Mouse (Mus musculus) midbrain, embryonic 15.5 days (tissue): ENCODE results near the gene Atp6v1g2. TPM values are rescaled to one million over a fixed set of nuclear protein-coding genes. Genes with fewer than 3 reads are reported as not detected.
A peak's percentile ranks its signal among the peaks of the same experiment; 100 is the strongest.

Experiments used
- ATAC-seq: fragments of 200-750 bp; cut with Nextera tagmentation; replicated peaks from 2 replicates; pipeline ENCODE4 v1.8.0; 2017; ENCODE audit warnings: moderate TSS enrichment
- H3K27ac ChIP-seq: fragments of 300-500 bp; sonication (generic); 2 replicates; pipeline ENCODE4 v1.5.1; 2015; ENCODE audit warnings: mild to moderate bottlenecking, inconsistent platforms
- H3K27me3 ChIP-seq: fragments of 300-500 bp; sonication (generic); replicated peaks from 2 replicates; pipeline ENCODE4 v1.6.1; 2015; ENCODE audit warnings: inconsistent platforms
- H3K36me3 ChIP-seq: fragments of 300-500 bp; sonication (generic); replicated peaks from 2 replicates; pipeline ENCODE4 v1.6.1; 2015; ENCODE audit warnings: inconsistent platforms
- H3K4me1 ChIP-seq: fragments of 300-500 bp; sonication (generic); 2 replicates; pipeline ENCODE4 v1.6.1; 2015; ENCODE audit warnings: inconsistent platforms
- H3K4me2 ChIP-seq: fragments of 300-500 bp; sonication (generic); 2 replicates; pipeline ENCODE4 v1.6.1; 2015; ENCODE audit warnings: inconsistent platforms, mild to moderate bottlenecking, moderate library complexity
- H3K4me3 ChIP-seq: fragments of 300-500 bp; sonication (generic); 2 replicates; pipeline ENCODE4 v1.5.1; 2015; ENCODE audit warnings: mild to moderate bottlenecking, inconsistent platforms
- H3K9ac ChIP-seq: fragments of 300-500 bp; sonication (generic); 2 replicates; pipeline ENCODE4 v1.6.1; 2015; ENCODE audit warnings: mild to moderate bottlenecking, inconsistent platforms
- H3K9me3 ChIP-seq: fragments of 300-500 bp; sonication (generic); 2 replicates; pipeline ENCODE4 v1.6.1; 2016; ENCODE audit warnings: inconsistent platforms
- WGBS: fragments of 180-500 bp; shearing (Covaris S2); methylation state at CpG from one replicate; pipeline ENCODE4 v1.1.7; 2015; ENCODE audit warnings: mixed read lengths; 5-methylcytosine and 5-hydroxymethylcytosine counted together
- polyA plus RNA-seq: library from polyadenylated mRNA; unstranded; fragments of >200 nt; fragmentation: Nextera tagmentation; extraction: Ambion mirVana; gene quantifications from 2 replicates; pipeline ENCODE4 v1.2.1, GENCODE M21; 2015

The Atp6v1g2 gene
- polyA plus RNA-seq, 1 experiment from 2014 or later: 100 TPM

DNA sequence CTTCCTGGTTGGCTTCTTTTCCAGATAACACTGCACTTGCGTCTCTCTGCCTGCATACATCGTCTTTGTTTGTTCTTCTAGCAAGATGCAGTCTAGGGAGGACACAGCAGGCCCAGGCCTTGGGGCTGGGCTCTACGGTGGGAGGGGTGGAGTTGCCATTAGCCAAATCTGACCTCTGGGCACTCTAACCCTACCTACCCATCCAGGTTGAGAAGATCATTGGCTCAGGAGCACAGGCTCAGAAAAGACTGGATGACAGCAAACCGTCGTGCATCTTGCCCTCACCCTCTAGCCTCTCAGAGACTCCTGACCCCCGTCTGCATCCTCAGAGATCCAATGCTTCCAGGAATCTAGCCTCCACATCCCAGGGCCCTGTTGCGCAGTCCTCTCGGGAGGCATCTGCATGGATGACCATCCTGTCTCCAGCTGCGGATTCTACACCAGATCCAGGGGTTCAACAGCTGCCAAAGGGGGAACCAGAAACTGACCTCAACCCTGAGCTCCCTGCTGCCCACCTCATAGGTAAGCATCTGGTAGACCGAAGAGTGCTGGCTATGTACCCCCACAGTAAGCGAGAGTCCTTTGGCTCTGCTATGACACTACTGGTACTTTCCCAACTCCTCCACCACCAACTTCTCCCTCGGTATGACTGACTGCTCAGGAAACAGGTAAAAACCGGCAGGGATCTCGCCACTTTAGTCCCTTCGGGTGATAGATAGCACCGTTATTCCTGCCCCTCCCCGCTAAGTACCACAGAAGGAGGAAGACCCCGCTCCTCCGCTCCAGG, 38.4 kb upstream of the Atp6v1g2 start:
- no peak overlapping the region for H3K27ac ChIP-seq
- H3K4me1 ChIP-seq: peaks cover 11% of the 10 kb centered on the region
- H3K4me2 ChIP-seq: peak overlapping the region; percentile 68
- H3K36me3 ChIP-seq: no peaks in the 10 kb centered on the region
- peaks cover 32% of the 10 kb centered on the region for H3K27me3 ChIP-seq
- peak overlapping the region; percentile 39 for H3K4me3 ChIP-seq
- 0 out of 2 replicates have a peak overlapping the region, but pooled peaks have one; percentile 31 for H3K9ac ChIP-seq
- no peak for ATAC-seq
- no peaks in the 10 kb centered on the region for H3K9me3 ChIP-seq
- 42% methylated on average over 19 of the region's 19 CpGs for WGBS

DNA sequence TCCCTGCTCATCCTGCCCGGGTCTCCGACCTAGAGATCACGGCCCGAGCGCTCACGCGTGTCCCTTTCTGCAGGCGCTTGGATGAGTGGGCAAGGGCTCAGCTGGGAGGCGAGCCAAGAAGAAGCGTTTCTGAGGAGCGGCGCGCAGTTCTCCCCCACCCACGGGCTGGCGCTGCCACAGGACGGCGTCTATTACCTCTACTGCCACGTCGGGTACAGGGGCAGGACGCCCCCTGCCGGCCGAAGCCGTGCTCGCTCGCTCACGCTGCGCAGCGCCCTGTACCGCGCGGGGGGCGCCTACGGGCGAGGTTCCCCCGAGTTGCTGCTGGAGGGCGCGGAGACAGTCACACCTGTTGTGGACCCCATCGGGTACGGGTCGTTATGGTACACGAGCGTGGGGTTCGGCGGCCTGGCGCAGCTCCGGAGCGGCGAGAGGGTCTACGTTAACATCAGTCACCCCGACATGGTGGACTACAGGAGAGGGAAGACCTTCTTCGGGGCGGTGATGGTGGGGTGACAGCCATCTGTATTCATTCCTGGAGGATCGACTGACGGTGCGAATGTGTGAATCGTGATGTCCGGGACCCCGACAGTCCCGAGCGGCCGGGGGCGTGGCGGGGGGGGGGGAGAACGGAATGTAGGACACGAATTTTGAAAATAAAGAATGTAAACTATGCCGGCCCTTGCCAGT, 37.7 kb upstream of the Atp6v1g2 start:
- Histone ChIP-seq H3K4me3 (peak overlapping the region; percentile 39), H3K4me2 (peak overlapping the region; percentile 68), H3K9me3 (no peaks in the 10 kb centered on the region), H3K9ac (peak overlapping the region; percentile 31), H3K27ac (no peak overlapping the region), H3K27me3 (peaks cover 36% of the 10 kb centered on the region), H3K36me3 (no peaks in the 10 kb centered on the region), H3K4me1 (peaks cover 11% of the 10 kb centered on the region)
- WGBS: 2% methylated on average over 66 of the region's 66 CpGs
- ATAC-seq: peak; percentile 79

DNA sequence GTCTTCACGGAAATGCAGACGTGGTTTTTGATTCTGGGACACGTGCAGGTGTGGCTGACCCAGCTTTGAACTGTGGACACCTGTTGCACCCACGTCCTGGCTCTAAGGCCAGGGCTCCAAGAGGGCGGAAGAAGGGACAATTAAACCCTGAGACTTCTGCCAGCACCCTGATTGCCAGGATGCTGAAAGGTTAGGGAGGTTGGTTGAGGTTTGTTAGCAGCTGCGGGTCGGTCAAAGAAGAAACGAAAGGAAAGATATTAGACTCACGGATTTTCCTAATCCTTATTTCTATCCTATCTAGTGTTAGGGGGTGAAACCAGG, 37.2 kb upstream of the Atp6v1g2 start:
- H3K9ac ChIP-seq: no peak overlapping the region
- no peak for ATAC-seq
- H3K4me3 ChIP-seq: peak overlapping the region; percentile 39
- no peak overlapping the region for H3K27ac ChIP-seq
- H3K9me3 ChIP-seq: no peaks in the 10 kb centered on the region
- H3K36me3 ChIP-seq: no peaks in the 10 kb centered on the region
- 41% methylated on average over 9 of the region's 9 CpGs for WGBS
- H3K4me2 ChIP-seq: peak overlapping the region; percentile 68
- H3K4me1 ChIP-seq: peaks cover 11% of the 10 kb centered on the region
- peaks cover 36% of the 10 kb centered on the region for H3K27me3 ChIP-seq

DNA sequence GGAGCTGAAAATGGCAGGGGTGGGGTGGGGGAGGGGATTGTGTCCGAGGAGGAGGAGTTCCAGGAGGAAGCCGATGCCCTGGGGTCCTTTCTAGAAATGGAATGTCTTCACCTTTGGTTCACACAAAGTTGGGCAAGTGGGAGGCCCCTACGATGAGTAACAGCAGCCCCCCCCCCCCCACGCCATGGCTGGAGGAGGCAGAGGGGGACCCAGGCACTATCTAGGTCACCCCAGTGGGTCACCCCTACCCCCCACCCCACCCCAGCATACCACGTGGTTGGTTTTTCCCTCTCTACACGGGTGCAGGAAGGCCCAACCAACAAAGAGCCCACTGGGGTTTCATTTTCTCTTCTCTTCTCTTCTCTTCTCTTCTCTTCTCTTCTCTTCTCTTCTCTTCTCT, 36.3 kb upstream of the Atp6v1g2 start:
- no peak overlapping the region for H3K4me2 ChIP-seq
- no peak overlapping the region for H3K27ac ChIP-seq
- H3K4me3 ChIP-seq: no peak overlapping the region
- no peaks in the 10 kb centered on the region for H3K9me3 ChIP-seq
- H3K36me3 ChIP-seq: no peaks in the 10 kb centered on the region
- no peak for ATAC-seq
- H3K9ac ChIP-seq: no peak overlapping the region
- 42% methylated on average over 6 of the region's 6 CpGs for WGBS
- H3K4me1 ChIP-seq: peaks cover 11% of the 10 kb centered on the region
- peaks cover 36% of the 10 kb centered on the region for H3K27me3 ChIP-seq

DNA sequence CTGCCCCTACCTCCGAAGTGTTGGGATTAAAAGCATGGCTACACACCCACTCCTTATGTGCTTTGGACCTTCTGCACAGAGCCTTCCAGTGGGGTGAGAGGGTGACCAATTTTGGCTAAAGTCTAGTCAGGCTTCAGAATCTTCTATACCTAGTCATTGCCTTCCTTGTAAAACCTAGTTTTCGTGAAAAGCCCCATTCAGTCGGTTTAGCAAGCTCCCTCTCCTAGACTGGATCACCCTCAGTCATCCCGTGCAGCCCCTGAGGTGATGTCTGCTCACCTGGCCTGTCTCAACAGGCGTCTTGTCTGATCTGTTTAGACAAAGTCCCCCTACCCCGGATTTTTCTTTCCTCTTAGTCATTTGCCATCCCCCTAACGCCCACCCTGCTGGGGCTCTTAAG, 35.4 kb upstream of the Atp6v1g2 start:
- Histone ChIP-seq H3K4me2 (no peak overlapping the region), H3K36me3 (no peaks in the 10 kb centered on the region), H3K4me1 (peaks cover 11% of the 10 kb centered on the region), H3K27ac (no peak overlapping the region), H3K4me3 (no peak overlapping the region), H3K27me3 (peaks cover 36% of the 10 kb centered on the region), H3K9me3 (no peaks in the 10 kb centered on the region), H3K9ac (no peak overlapping the region)
- WGBS: 69% methylated on average over 7 of the region's 7 CpGs
- no peak for ATAC-seq

DNA sequence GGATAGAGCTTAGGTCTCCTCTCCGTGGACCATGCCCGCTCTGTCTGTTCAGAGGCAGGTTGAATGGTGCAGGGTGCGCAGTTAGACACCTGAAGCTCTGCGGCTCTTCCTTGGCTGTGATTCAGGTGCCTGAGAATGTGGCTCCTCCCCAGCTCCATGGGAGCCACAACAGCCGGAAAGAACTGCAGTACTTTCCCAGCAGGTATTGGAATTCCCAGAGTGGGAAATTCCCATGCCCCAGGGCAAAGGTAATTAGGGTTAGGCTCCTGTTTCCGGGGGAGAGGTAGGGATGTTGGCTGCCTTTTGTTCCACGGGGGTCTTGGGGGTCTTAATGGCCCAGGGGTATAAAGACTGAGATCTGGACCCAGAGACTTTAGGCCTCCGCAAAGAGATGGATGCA, 34.5 kb upstream of the Atp6v1g2 start:
- H3K27ac ChIP-seq: no peak overlapping the region
- H3K9ac ChIP-seq: no peak overlapping the region
- H3K36me3 ChIP-seq: no peaks in the 10 kb centered on the region
- H3K4me2 ChIP-seq: no peak overlapping the region
- no peaks in the 10 kb centered on the region for H3K9me3 ChIP-seq
- peaks cover 11% of the 10 kb centered on the region for H3K4me1 ChIP-seq
- WGBS: 32% methylated on average over 8 of the region's 8 CpGs
- ATAC-seq: no peak
- H3K4me3 ChIP-seq: no peak overlapping the region
- peaks cover 36% of the 10 kb centered on the region for H3K27me3 ChIP-seq

DNA sequence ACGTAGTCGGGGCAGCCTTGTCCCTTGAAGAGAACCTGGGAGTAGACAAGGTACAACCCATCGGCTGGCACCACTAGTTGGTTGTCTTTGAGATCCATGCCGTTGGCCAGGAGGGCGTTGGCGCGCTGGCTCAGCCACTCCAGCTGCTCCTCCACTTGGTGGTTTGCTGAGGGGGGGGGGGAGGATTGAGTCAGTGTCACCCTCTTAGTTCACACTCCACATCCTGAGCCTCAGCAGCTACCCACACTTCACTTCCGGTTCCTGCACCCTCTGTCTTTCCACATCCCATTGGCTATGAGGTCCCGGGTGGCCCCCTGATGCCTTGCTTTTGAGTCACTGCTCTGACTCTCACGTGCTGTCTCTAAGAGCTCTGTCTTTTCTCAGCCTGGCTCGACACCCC, 33.1 kb upstream of the Atp6v1g2 start:
- Histone ChIP-seq H3K9ac (no peak overlapping the region), H3K4me3 (no peak overlapping the region), H3K36me3 (no peaks in the 10 kb centered on the region), H3K9me3 (no peaks in the 10 kb centered on the region), H3K27ac (no peak overlapping the region), H3K4me2 (no peak overlapping the region), H3K4me1 (peaks cover 8% of the 10 kb centered on the region), H3K27me3 (peaks cover 23% of the 10 kb centered on the region)
- no peak for ATAC-seq
- 87% methylated on average over 11 of the region's 11 CpGs for WGBS

DNA sequence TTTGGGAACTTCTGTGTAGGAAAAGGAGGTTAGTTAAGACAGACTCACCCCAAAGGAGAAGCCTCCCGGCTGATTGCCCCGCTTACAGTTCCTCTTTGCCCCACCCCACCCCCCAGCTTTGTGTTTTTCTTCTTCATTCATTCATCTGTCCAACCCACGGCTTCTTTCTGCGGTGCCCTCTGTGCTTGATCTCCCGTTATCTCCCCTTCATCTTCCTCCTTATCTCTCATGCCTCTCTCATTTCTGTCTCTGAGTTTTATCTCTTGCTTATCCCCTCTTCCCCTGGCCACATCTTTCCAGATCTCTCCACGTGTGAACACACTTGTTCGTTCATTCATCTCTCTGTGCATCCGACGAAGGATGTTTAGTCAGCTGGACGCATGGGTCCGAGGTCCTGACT, 32.3 kb upstream of the Atp6v1g2 start:
- Histone ChIP-seq H3K4me1 (peaks cover 1% of the 10 kb centered on the region; the same call in 1 of the 2 replicates), H3K27me3 (peaks cover 15% of the 10 kb centered on the region), H3K9ac (no peak overlapping the region), H3K9me3 (no peaks in the 10 kb centered on the region), H3K4me3 (no peak overlapping the region), H3K4me2 (no peak overlapping the region), H3K27ac (no peak overlapping the region), H3K36me3 (no peaks in the 10 kb centered on the region)
- no peak for ATAC-seq
- 81% methylated on average over 11 of the region's 11 CpGs for WGBS

DNA sequence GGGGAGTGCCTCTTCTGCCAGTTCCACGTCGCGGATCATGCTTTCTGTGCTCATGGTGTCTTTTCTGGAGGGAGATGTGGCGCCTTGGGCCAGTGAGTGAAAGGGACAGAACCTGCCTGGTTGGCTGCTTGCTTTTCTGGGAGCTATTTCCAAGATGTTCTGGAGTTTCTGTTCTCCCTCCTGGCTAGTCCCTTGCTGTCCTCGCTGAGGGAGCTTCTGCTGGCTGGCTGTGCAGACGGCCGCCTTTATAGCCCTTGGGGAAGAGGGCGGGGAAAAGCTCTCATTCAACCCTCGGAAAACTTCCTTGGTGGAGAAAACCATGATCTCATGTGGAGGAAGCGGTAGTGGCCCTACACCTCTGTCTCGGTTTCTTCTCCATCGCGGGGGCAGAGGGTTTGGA, 31.7 kb upstream of the Atp6v1g2 start, which contains the start of gene Tnf:
Tnf (minus strand) TSS at position 221 of the 400 bp plus-strand sequence.
- no peaks in the 10 kb centered on the region for H3K4me1 ChIP-seq
- peaks cover 9% of the 10 kb centered on the region for H3K27me3 ChIP-seq
- no peaks in the 10 kb centered on the region for H3K36me3 ChIP-seq
- WGBS: 54% methylated on average over 13 of the region's 13 CpGs
- no peak within 1 kb of the TSS for H3K4me3 ChIP-seq
- no peak within 1 kb of the TSS for H3K4me2 ChIP-seq
- ATAC-seq: no peak
- H3K9me3 ChIP-seq: no peaks in the 10 kb centered on the region
- H3K9ac ChIP-seq: no peak within 1 kb of the TSS
- no peak within 1 kb of the TSS for H3K27ac ChIP-seq

DNA sequence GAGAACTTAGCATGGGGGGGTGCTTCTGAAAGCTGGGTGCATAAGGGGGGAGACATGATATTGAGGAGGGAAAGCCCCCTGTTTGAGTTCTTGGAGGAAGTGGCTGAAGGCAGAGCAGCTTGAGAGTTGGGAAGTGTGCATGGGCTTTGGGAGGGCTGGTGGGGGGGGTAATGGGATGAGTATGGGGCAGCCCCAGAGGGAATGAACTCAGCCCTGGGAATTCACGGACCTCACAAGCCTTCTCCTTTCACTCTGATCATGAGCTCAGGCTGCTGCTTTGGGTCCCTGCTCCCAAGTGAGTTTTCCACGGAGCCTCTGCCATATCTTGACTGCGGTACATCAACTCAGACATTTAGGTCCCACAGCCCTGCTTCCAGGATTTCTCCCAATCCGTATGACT, 31.0 kb upstream of the Atp6v1g2 start:
- H3K9ac ChIP-seq: no peak overlapping the region
- no peak for ATAC-seq
- no peaks in the 10 kb centered on the region for H3K36me3 ChIP-seq
- H3K27me3 ChIP-seq: peaks cover 4% of the 10 kb centered on the region; the same call in 1 of the 2 replicates
- no peak overlapping the region for H3K4me2 ChIP-seq
- no peak overlapping the region for H3K4me3 ChIP-seq
- H3K9me3 ChIP-seq: no peaks in the 10 kb centered on the region
- no peaks in the 10 kb centered on the region for H3K4me1 ChIP-seq
- H3K27ac ChIP-seq: no peak overlapping the region
- 80% methylated on average over 4 of the region's 4 CpGs for WGBS

DNA sequence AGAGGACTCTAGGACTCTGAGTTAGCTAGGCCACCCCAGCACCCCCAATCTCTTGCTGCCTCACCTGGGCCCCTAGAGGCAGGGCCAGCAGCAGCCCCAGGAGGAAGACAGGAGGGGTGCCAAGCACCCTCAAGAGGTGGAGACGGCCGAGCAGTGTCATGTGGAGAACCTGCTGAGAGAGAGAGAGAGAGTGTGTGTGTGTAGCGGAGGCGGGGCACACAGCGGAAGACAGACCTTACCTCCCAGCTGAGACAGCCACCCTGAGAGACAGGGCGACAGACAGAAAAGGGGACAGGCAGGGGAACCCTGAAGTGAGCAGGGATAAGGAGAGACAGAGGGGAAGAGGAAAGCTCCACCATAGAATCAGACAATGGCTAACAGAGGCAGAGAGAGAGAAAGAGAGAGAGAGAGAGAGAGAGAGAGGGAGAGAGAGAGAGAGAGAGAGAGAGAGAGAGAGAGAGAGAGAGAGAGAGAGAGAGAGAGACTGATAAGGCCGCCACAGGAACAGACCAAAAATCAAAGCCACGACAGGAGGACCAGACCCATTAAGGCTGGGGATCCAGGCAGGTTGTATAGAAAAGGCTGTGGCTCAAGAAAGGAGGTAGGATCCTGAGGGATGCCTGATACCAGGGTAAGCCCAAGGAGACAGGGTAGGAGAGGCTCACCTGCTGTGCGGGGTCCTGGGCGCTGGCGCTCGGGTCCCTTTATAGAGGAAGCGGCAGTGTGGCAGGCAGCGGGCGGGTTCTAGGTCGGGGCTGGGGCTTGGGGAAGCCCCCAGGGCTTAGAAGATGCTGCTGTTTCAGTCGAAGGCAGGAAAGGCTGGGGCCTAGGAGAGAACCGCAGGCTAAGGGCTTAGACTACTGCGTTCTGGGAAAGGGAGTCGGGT, 28.7 kb upstream of the Atp6v1g2 start, which contains the start of gene Lta:
Lta (minus strand) TSS at position 858 of the 886 bp plus-strand sequence.
- Histone ChIP-seq H3K4me3 (no peak within 1 kb of the TSS), H3K4me1 (no peaks in the 10 kb centered on the region), H3K4me2 (no peak within 1 kb of the TSS), H3K9ac (no peak within 1 kb of the TSS), H3K9me3 (no peaks in the 10 kb centered on the region), H3K27ac (no peak within 1 kb of the TSS), H3K36me3 (no peaks in the 10 kb centered on the region), H3K27me3 (peaks cover 4% of the 10 kb centered on the region; the same call in 1 of the 2 replicates)
- WGBS: 31% methylated on average over 20 of the region's 20 CpGs
- ATAC-seq: no peak

DNA sequence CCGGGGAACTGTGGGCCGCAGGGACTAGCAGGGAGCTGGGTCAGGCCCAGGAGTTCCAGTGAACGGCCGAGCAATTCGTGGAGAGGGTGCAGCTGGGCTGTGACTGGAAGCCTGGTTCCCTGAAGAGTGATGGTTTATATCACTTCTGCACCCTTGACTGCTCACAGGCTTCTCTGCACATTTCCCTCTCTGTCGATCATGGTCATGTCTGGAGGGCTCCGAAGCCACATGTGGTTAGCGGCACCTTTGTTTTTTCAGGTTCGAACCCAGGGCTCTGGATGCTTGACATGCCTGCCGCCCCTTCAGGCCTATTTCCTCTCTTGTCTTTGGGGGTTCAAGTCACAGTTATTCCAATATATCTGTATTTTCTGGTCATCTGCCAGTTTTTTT, 28.1 kb upstream of the Atp6v1g2 start:
- Histone ChIP-seq H3K4me1 (no peaks in the 10 kb centered on the region), H3K9ac (no peak overlapping the region), H3K27ac (no peak overlapping the region), H3K36me3 (no peaks in the 10 kb centered on the region), H3K27me3 (peaks cover under 1% of the 10 kb centered on the region; the same call in 1 of the 2 replicates), H3K4me3 (no peak overlapping the region), H3K4me2 (no peak overlapping the region), H3K9me3 (no peaks in the 10 kb centered on the region)
- ATAC-seq: no peak
- 58% methylated on average over 10 of the region's 10 CpGs for WGBS
